Mouse (Mus musculus): Measurements from ENCODE around the gene Abcd3. TPM values are rescaled to one million over a fixed set of nuclear protein-coding genes. Genes with fewer than 3 reads are reported as not detected.

Abcd3 gene
- polyA plus RNA-seq (2012; ENCODE audit: insufficient read depth, low replicate concordance) = 3.2 and 5.6 TPM in 2 replicates

DNA sequence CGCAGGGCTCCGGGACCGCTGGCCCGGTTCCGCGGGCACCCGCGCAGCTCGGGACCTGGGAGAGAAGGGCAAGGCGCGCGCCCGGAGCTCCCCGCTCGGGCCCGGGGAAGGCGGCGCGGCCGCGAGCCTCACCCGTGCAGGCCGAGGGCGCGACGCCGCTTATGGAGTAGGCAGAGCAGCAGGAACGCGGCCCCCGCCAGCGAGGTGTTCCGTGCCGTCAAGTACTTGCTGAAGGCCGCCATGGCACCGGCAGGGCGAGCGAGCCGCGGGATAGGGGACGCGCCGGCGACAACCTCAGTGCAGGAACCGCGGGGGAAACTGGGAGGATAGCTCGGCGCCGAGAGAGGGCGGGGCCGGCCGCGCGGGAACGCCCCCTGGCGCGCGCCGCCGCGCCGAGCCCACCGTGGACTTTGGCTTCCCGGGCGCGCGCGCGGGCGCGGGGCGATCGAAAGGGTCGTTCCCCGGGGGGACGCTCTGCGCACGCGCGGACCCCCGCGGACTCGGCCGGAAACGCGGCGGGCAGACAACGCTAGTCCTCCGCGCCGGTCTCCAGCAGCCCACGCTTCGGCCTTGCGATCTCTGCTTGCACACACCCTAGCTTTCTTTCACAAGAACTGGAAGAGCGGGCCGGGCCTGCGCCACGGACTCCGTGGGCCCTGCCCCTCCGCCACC, at the start of gene Abcd3:
TSS of gene Abcd3 (minus strand) at position 426 of the 672 bp plus-strand sequence.
- peak within 1 kb of the TSS; percentile 99 for H3K4me3 ChIP-seq (replicated peaks)
- H3K36me3 ChIP-seq (replicated peaks; ENCODE audit: low read length) = no peaks in the 10 kb centered on the region
- TF ChIP-seq GATA1 (IDR thresholded peaks at IDR 0.05; ENCODE audit: borderline replicate concordance, low read length) = no peak
- no peak for TF ChIP-seq FLI1 (IDR thresholded peaks at IDR 0.05; ENCODE audit: low read length)
- H3K27me3 ChIP-seq (replicated peaks) = peaks cover 9% of the 10 kb centered on the region
- H3K9me3 ChIP-seq = peaks cover 3% of the 10 kb centered on the region; the same call in 1 of the 2 replicates
- peaks cover 20% of the 10 kb centered on the region for H3K4me1 ChIP-seq

DNA sequence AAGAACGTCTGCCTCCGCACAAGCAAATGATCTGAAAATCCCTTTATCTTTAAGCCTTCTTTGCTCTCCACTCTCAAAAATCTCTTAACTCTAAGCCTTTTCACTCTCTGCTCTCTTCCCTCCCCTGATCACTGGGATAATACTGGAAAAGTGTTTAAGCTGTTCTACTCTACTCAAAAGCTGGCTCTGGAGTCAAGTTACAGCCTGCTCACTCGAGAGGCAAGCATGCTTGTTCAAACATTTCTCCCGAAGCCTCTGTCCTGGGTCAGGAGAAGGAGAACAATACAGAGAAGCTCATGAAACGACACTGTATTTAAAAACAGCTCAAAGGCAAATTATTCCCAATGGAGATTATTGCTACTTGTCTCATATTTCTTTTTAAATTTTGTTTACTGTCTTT, 44.0 kb upstream of the Abcd3 start:
- no peaks in the 10 kb centered on the region for H3K36me3 ChIP-seq (replicated peaks; ENCODE audit: low read length)
- peaks cover 25% of the 10 kb centered on the region for H3K27me3 ChIP-seq (replicated peaks)
- no peaks in the 10 kb centered on the region for H3K4me1 ChIP-seq
- TF ChIP-seq FLI1 (IDR thresholded peaks at IDR 0.05; ENCODE audit: low read length) (no peak), GATA1 (IDR thresholded peaks at IDR 0.05; ENCODE audit: borderline replicate concordance, low read length) (no peak)
- no peaks in the 10 kb centered on the region for H3K9me3 ChIP-seq
- no peak overlapping the region for H3K4me3 ChIP-seq (replicated peaks)

DNA sequence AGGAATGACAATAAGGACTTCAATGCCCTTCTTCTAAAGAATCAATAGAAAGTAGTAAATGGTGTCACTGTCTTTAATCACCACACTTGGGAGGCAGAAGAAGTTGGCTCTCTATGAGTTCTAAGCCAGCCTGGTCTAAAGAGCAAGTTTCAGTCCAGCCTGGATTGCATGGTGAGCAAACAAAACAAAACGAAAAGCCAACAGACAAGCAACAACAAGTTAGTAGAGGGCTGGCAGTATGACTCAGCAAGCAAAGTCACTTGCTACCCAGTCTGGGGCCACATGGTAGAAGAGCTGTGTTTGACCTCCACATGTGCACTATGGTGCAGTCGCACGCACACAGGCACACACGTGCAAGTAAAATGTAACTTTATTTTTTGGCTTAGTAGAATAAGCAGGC, 41.0 kb upstream of the Abcd3 start:
- no peaks in the 10 kb centered on the region for H3K36me3 ChIP-seq (replicated peaks; ENCODE audit: low read length)
- TF ChIP-seq GATA1 (IDR thresholded peaks at IDR 0.05; ENCODE audit: borderline replicate concordance, low read length) = no peak
- no peak for TF ChIP-seq FLI1 (IDR thresholded peaks at IDR 0.05; ENCODE audit: low read length)
- H3K4me3 ChIP-seq (replicated peaks) = no peak overlapping the region
- H3K4me1 ChIP-seq = no peaks in the 10 kb centered on the region
- peaks cover 14% of the 10 kb centered on the region for H3K27me3 ChIP-seq (replicated peaks)
- no peaks in the 10 kb centered on the region for H3K9me3 ChIP-seq

DNA sequence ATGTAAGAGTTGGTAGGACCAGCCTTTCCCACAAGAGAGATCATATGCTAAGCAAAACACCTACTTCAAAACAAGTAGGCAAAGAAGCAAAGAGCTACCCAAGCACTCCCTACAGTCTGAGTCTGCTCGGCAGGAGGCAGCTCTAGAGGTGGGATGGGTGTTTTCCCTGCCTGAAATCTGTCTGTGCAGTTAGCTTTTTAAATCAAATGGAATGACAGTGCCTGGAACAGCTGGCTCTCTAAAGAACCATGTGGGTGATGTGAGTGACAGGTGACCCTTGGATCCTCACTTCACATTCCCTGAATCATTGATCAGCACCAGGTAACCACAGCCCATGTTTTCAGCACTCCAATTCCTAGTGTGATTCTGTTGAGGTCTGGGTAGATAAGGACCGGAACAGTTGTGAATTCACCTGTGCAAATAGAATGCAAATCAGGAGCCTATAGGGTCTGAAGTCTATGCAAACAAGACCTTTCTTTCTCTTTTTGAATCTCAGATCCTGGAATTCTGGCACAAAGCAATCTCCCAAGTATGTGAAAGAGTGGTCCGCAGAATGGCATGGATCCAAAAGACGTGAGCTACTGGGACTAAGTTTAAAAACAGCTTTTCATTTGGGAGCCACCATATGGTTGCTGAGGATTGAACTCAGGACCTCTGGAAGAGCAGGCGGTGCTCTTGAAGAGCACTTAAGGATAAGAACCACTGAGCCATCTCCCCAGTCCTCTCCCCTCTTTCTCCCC, 38.8 kb upstream of the Abcd3 start:
- TF ChIP-seq FLI1 (IDR thresholded peaks at IDR 0.05; ENCODE audit: low read length) (no peak), GATA1 (IDR thresholded peaks at IDR 0.05; ENCODE audit: borderline replicate concordance, low read length) (no peak)
- Histone ChIP-seq H3K9me3 (no peaks in the 10 kb centered on the region), H3K4me1 (no peaks in the 10 kb centered on the region), H3K4me3 (replicated peaks) (no peak overlapping the region), H3K27me3 (replicated peaks) (peaks cover 14% of the 10 kb centered on the region), H3K36me3 (replicated peaks; ENCODE audit: low read length) (no peaks in the 10 kb centered on the region)

DNA sequence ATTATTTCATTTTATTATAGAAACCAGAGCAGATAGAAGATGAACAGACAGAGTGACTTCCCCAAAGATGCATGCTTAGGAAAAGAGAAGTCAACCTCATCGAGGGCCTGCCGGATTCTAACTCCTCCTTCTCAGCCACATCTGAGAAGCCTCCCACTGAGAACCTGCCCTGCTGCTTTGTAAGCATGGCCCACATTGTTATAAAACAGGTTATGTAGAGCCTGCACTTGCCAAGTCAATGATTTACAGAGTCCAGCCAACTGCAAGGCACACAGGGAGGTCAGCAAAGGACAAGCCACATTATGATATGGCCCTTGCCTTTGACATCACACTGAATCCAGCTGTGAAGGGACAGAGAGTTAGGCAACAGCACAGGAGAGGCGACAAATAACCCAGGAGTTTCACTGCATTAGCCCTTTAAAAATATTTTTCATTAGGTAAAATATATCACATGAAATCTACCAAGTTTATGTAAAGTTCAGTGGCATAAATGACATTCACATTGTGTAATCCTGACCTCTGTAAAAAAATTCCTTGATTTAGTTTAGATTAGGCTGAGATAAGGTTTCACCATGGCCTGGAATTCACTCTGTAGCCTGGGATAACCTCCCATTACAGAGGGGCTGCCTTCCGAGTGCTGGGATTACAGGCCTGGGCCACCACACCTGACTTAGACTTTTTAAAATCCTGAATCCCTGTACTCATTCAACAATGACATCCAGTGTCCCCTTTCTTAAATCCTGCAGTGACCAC, 37.1 kb upstream of the Abcd3 start:
- H3K36me3 ChIP-seq (replicated peaks; ENCODE audit: low read length) = no peaks in the 10 kb centered on the region
- H3K4me3 ChIP-seq (replicated peaks) = no peak overlapping the region
- H3K27me3 ChIP-seq (replicated peaks) = peaks cover 4% of the 10 kb centered on the region
- no peak for TF ChIP-seq GATA1 (IDR thresholded peaks at IDR 0.05; ENCODE audit: borderline replicate concordance, low read length)
- no peak for TF ChIP-seq FLI1 (IDR thresholded peaks at IDR 0.05; ENCODE audit: low read length)
- no peaks in the 10 kb centered on the region for H3K9me3 ChIP-seq
- peaks cover 3% of the 10 kb centered on the region; the same call in 1 of the 2 replicates for H3K4me1 ChIP-seq

DNA sequence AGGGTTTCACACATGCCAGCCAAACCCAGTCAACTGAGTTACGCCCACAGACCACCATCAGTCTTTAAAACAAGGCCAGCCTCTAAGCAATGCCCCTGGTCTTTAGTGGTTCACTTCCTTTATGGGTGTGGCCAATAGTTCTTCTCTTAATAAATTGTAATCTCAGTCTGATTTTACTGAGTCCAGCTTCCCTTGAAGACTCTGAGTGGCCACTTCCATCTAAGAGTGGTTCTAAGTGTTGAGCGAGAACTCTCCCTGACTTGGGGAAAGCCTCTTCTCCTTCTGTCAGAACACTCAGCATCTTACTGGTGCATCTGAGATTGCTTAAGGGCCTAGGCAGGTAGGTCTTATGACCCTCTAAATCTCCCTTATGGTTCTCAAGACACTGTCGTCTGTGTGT, 35.9 kb upstream of the Abcd3 start:
- Histone ChIP-seq H3K27me3 (replicated peaks) (peaks cover 4% of the 10 kb centered on the region), H3K9me3 (no peaks in the 10 kb centered on the region), H3K4me3 (replicated peaks) (no peak overlapping the region), H3K36me3 (replicated peaks; ENCODE audit: low read length) (no peaks in the 10 kb centered on the region), H3K4me1 (peaks cover 4% of the 10 kb centered on the region; the same call in 1 of the 2 replicates)
- no peak for TF ChIP-seq GATA1 (IDR thresholded peaks at IDR 0.05; ENCODE audit: borderline replicate concordance, low read length)
- TF ChIP-seq FLI1 (IDR thresholded peaks at IDR 0.05; ENCODE audit: low read length) = no peak

DNA sequence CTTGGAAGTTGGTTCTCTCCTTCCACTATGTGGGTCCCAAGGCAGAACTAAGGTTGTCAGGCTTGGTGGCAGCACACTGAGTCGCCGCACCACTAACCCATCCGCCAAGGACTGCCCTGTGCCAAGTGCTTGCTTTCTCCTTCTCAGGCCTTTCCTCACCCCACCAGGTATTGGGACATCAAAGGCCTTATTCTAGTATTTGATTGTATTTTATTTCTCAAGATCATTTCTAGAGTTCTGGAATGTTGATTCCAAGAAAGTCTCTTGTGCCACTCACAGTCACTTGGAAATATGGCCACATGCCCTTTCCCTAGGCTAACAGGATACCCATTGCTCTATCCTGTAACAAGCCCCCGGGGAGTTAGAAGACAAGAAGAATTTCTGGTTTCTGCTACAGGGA, 35.3 kb upstream of the Abcd3 start:
- H3K9me3 ChIP-seq = no peaks in the 10 kb centered on the region
- no peaks in the 10 kb centered on the region for H3K36me3 ChIP-seq (replicated peaks; ENCODE audit: low read length)
- peaks cover 4% of the 10 kb centered on the region for H3K27me3 ChIP-seq (replicated peaks)
- peaks cover 7% of the 10 kb centered on the region for H3K4me1 ChIP-seq
- TF ChIP-seq FLI1 (IDR thresholded peaks at IDR 0.05; ENCODE audit: low read length) (no peak), GATA1 (IDR thresholded peaks at IDR 0.05; ENCODE audit: borderline replicate concordance, low read length) (no peak)
- no peak overlapping the region for H3K4me3 ChIP-seq (replicated peaks)

DNA sequence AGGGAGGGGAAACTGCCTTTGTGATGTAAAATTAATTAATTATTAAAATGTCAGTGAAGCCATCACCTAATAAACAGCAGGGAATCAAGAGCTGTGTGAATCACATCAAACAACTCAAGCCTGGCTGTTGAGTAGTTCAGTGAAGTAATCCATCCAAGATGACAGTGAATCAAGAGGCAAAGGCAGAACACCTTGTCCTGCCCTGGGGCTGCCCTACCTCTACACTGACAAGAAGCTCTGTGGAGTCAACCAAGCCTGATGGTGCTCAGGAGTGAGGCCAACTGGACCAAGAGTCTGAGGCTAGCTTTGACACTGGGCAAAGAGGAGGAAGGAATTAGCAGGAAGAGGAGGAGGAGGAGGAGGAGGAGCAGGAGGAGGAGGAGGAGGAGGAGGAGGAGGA, 32.2 kb upstream of the Abcd3 start:
- TF ChIP-seq FLI1 (IDR thresholded peaks at IDR 0.05; ENCODE audit: low read length) (no peak), GATA1 (IDR thresholded peaks at IDR 0.05; ENCODE audit: borderline replicate concordance, low read length) (no peak)
- peaks cover 8% of the 10 kb centered on the region for H3K27me3 ChIP-seq (replicated peaks)
- H3K4me1 ChIP-seq = peaks cover 18% of the 10 kb centered on the region
- no peaks in the 10 kb centered on the region for H3K9me3 ChIP-seq
- H3K36me3 ChIP-seq (replicated peaks; ENCODE audit: low read length) = no peaks in the 10 kb centered on the region
- H3K4me3 ChIP-seq (replicated peaks) = no peak overlapping the region

DNA sequence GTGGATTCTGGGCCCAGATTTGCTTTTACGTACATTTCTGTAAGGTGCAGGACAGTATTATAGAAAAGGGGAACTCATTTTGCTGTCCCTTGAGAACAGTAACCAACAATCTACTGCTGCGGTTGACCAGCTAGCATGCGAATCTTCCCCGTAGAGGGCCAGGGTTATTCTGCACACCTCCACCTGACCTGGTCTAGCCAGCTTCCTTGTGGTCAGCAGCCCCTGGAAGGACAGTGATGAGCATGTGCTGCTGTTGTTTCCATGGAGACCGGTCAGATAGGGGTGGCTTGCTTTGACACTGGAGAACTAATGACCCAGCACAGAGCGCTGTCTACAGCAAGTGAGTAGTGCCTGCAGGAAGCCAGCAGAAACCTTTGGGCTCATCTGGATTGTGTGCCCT, 29.6 kb upstream of the Abcd3 start:
- peaks cover 23% of the 10 kb centered on the region for H3K4me1 ChIP-seq
- H3K9me3 ChIP-seq = no peaks in the 10 kb centered on the region
- no peaks in the 10 kb centered on the region for H3K36me3 ChIP-seq (replicated peaks; ENCODE audit: low read length)
- TF ChIP-seq GATA1 (IDR thresholded peaks at IDR 0.05; ENCODE audit: borderline replicate concordance, low read length) = no peak
- TF ChIP-seq FLI1 (IDR thresholded peaks at IDR 0.05; ENCODE audit: low read length) = no peak
- H3K27me3 ChIP-seq (replicated peaks) = peaks cover 8% of the 10 kb centered on the region
- H3K4me3 ChIP-seq (replicated peaks) = no peak overlapping the region
